ENCODE assay signal across 11 mouse cellular contexts in genomic region chr19:45223413-45224285, GRCm38 (mm10). TPM values are rescaled to one million over a fixed set of nuclear protein-coding genes. Genes with fewer than 3 reads are reported as not detected.
DNase-seq lines count a peak whose midpoint lies in the region; ATAC-seq and TF ChIP-seq lines count a peak whose summit lies in the region.
"Had no signal": no experiment of that assay in that cellular context is flagged by ENCODE, and none has a peak within 500 bp of the region (broad histone marks: within the 10 kb centered on the region; RNA-seq: fewer than 3 reads in every experiment).

No protein-coding gene starts in this region.

- H3K27me3 ChIP-seq in kidney, embryonic 14.5 days (ENCODE audit: control insufficient read depth, insufficient read depth, low read length): peaks cover 81% of the 10 kb centered on the region
- peaks cover 76% of the 10 kb centered on the region for H3K27me3 ChIP-seq in forebrain, postnatal 0 days (ENCODE audit: insufficient read depth, low read length)
- peaks cover 89% of the 10 kb centered on the region for H3K27me3 ChIP-seq in midbrain, embryonic 14.5 days (ENCODE audit: control insufficient read depth, insufficient read depth, low read length)

- 2% methylated on average over 49 of the region's 49 CpGs for WGBS in kidney, embryonic 14.5 days
- WGBS in forebrain, postnatal 0 days: 3% methylated on average over 49 of the region's 49 CpGs
- 1% methylated on average over 49 of the region's 49 CpGs for WGBS in midbrain, embryonic 14.5 days

- DNase-seq in kidney, postnatal 10 days: no peak
- peak; percentile 49 for DNase-seq in ZHBTc4 (ENCODE audit: low read depth, low spot score)
- no peak for DNase-seq in forebrain, postnatal 0 days
- peak; percentile 58 for DNase-seq in midbrain, embryonic 14.5 days
- DNase-seq in cerebellum, postnatal 14 days: no peak
- DNase-seq in cerebellum, adult 9-11 months: no peak
- no peak for DNase-seq in cerebellum, adult 18-20 months

- no peak for ATAC-seq in kidney, embryonic 14.5 days (ENCODE audit: low FRiP score, low TSS enrichment)
- ATAC-seq in forebrain, postnatal 0 days: no peak
- no peak for ATAC-seq in midbrain, embryonic 14.5 days (ENCODE audit: low FRiP score, low TSS enrichment)

- TF ChIP-seq CTCF in forebrain, postnatal 0 days (IDR thresholded peaks at IDR 0.05; ENCODE audit: low read depth): no peak

- H3K27ac ChIP-seq in kidney, embryonic 14.5 days (ENCODE audit: low read depth, low read length): no peak overlapping the region
- H3K27ac ChIP-seq in forebrain, postnatal 0 days (ENCODE audit: low read depth, low read length): no peak overlapping the region
- no peak overlapping the region for H3K27ac ChIP-seq in midbrain, embryonic 14.5 days (replicated peaks; ENCODE audit: low read depth, low read length)

- no peaks in the 10 kb centered on the region for H3K9me3 ChIP-seq in kidney, embryonic 14.5 days (ENCODE audit: control insufficient read depth, low read length)
- no peaks in the 10 kb centered on the region for H3K9me3 ChIP-seq in forebrain, postnatal 0 days (ENCODE audit: low read length)
- no peaks in the 10 kb centered on the region for H3K9me3 ChIP-seq in midbrain, embryonic 14.5 days (ENCODE audit: control insufficient read depth, low read length)

- no peak overlapping the region for H3K4me2 ChIP-seq in kidney, embryonic 14.5 days (replicated peaks; ENCODE audit: low read depth, low read length)
- H3K4me2 ChIP-seq in forebrain, postnatal 0 days (ENCODE audit: low read depth): 0 out of 2 replicates have a peak overlapping the region, but pooled peaks have one; percentile 5
- H3K4me2 ChIP-seq in midbrain, embryonic 14.5 days (ENCODE audit: low read length): no peak overlapping the region

- H3K4me1 ChIP-seq in kidney, embryonic 14.5 days (ENCODE audit: control insufficient read depth, insufficient read depth, low read length): 0 out of 2 replicates have a peak, but pooled peaks cover 18% of the 10 kb centered on the region
- no peaks in the 10 kb centered on the region for H3K4me1 ChIP-seq in forebrain, postnatal 0 days (ENCODE audit: insufficient read depth)
- no peaks in the 10 kb centered on the region; the same call in 1 of the 2 replicates for H3K4me1 ChIP-seq in midbrain, embryonic 14.5 days (ENCODE audit: control insufficient read depth, insufficient read depth, low read length)

- H3K4me3 ChIP-seq in kidney, embryonic 14.5 days (ENCODE audit: low read length): peak overlapping the region; percentile 14
- H3K4me3 ChIP-seq in forebrain, postnatal 0 days (ENCODE audit: low read depth, low read length): no peak overlapping the region
- H3K4me3 ChIP-seq in midbrain, embryonic 14.5 days (replicated peaks; ENCODE audit: low read depth, low read length): no peak overlapping the region
- H3K4me3 ChIP-seq: myocyte had no signal

- H3K36me3 ChIP-seq in kidney, embryonic 14.5 days (ENCODE audit: control insufficient read depth, insufficient read depth, low read length): no peaks in the 10 kb centered on the region
- H3K36me3 ChIP-seq in forebrain, postnatal 0 days (ENCODE audit: insufficient read depth): no peaks in the 10 kb centered on the region
- H3K36me3 ChIP-seq in midbrain, embryonic 14.5 days (ENCODE audit: control insufficient read depth, insufficient read depth, low read length): no peaks in the 10 kb centered on the region

- no peak overlapping the region for H3K9ac ChIP-seq in kidney, embryonic 14.5 days (ENCODE audit: low read depth, low read length)
- no peak overlapping the region for H3K9ac ChIP-seq in forebrain, postnatal 0 days
- H3K9ac ChIP-seq in midbrain, embryonic 14.5 days (replicated peaks; ENCODE audit: low read length): no peak overlapping the region

RNA-seq across cellular contexts. Expression of gene Lbx1, which starts 12.0 kb away (rescaled TPM):
- polyA plus RNA-seq in kidney, embryonic 14.5 days (2014; fragmentation: Nextera tagmentation; extraction: Ambion mirVana): 0.11 TPM in 1 of 2 replicates, not detected in the other
- not detected in 2 replicates for total RNA-seq in forebrain, postnatal 0 days (2014; rRNA removed)
- polyA plus RNA-seq in forebrain, postnatal 0 days (2015; fragmentation: Nextera tagmentation; extraction: Ambion mirVana): not detected in 2 replicates
- 0.49 and 0.65 TPM in 2 replicates for polyA plus RNA-seq in midbrain, embryonic 14.5 days (2014; fragmentation: Nextera tagmentation; extraction: Ambion mirVana)
- polyA plus RNA-seq: cortical plate, adult 2 months; large intestine, adult 2 months had no signal

Comparison
In these comparisons a context has a peak if more than half of its experiments do, and no peak if none do; other contexts are left out.
1. DNase-seq: peak in ZHBTc4 (single experiment) and midbrain, embryonic 14.5 days (single experiment); none in kidney, postnatal 10 days (single experiment), forebrain, postnatal 0 days (single experiment), cerebellum, postnatal 14 days (0 of 2), cerebellum, adult 9-11 months (single experiment) and cerebellum, adult 18-20 months (0 of 2).